Mouse (Mus musculus) E14TG2a.4 (cell line): Measurements from ENCODE around the gene Gm20736.
"Not testable (repeated sequence)": the region's sequence is repeated elsewhere in the genome, so short reads cannot be mapped to it uniquely, and the experiment has no call there.

Experiments used
- H3K27me3 ChIP-seq: 2 replicates; pipeline ENCODE4 v1.6.1; 2014; ENCODE audit warnings: low read length, control low read depth; ENCODE audit not compliant: insufficient read depth
- H3K36me3 ChIP-seq: 2 replicates; pipeline ENCODE4 v1.6.1; 2014; ENCODE audit warnings: low read length, control low read depth; ENCODE audit not compliant: insufficient read depth
- H3K4me1 ChIP-seq: replicated peaks from 2 replicates; pipeline ENCODE4 v1.6.1; 2014; ENCODE audit warnings: low read depth, low read length, control low read depth
- H3K4me3 ChIP-seq: replicated peaks from 2 replicates; pipeline ENCODE4 v1.5.1; 2014; ENCODE audit warnings: mild to moderate bottlenecking, low read length
- H3K9me3 ChIP-seq: 2 replicates; pipeline ENCODE4 v1.6.1; 2014; ENCODE audit warnings: low read length, control low read depth

Gm20736 gene

DNA sequence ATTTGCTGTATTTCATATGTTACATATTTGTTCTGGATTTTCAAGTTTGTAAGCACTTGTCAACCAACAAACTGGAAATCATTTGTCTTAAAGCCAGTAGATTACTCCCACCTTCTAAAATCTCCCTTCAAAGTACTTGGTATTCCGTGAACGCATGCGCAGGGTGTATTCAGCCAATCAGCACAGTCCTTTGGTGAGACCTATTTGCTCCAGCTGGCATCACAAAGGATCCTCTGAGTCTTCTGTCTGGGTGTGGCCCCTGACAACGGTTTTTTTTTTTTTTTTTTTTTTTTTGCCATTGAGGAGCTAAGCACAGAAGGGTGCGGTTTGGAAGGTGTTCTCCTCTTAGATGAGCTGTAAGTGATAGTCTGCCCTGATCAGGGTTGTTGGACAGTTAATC, at the start of gene Gm20736:
Gene Gm20736, plus strand, starts transcription at position 301 of the 400 bp plus-strand sequence.
- not testable (repeated sequence) for H3K9me3 ChIP-seq, H3K27me3 ChIP-seq, H3K4me1 ChIP-seq

More for the DNA sequence above, at the start of gene Gm20736:
- H3K36me3 ChIP-seq, H3K4me3 ChIP-seq: not testable (repeated sequence)
